Mouse (Mus musculus) megakaryocyte, embryonic 14.5 days (primary cell): Measurements from ENCODE around the gene Galnt2.

Experiments used
- FLI1 ChIP-seq: IDR thresholded peaks from 2 replicates; pipeline ENCODE4 v1.6.1; 2012; ENCODE audit warnings: low read length, inconsistent platforms, mixed read lengths
- GATA1 ChIP-seq: IDR thresholded peaks from 3 replicates; pipeline ENCODE4 v1.6.1; 2012; ENCODE audit warnings: mixed read lengths, low read length, inconsistent platforms, borderline replicate concordance

- no peak for TF ChIP-seq GATA1
- no peak for TF ChIP-seq FLI1
Observed at GRCm38 (mm10) chr8:124281700-124282541, 50.7 kb downstream of the Galnt2 start.
